Mouse (Mus musculus): ENCODE measurements around the gene Olfr142.
"Not testable (repeated sequence)": the region's sequence is repeated elsewhere in the genome, so short reads cannot be mapped to it uniquely, and the experiment has no call there.

Olfr142 gene

GRCm38 (mm10) chr2:90257492-90257891, at the start of gene Olfr142:
Olfr142 (minus strand) TSS chr2:90257592.
- in situ Hi-C loops (cut with MseI, MboI), result no loop called here

- in situ Hi-C loops (cut with MseI, MboI), result no loop called here
These were observed 35.3 kb upstream of the Olfr142 start, which contains the start of gene Olfr1272 for GRCm38 (mm10) chr2:90292741-90293140. Olfr1272 (minus strand) TSS chr2:90292841.

- in situ Hi-C loops (cut with MseI, MboI), result no loop called here
These were observed 13.5 kb upstream of the Olfr142 start, which contains the start of gene Olfr1271 for GRCm38 (mm10) chr2:90270932-90271331. Olfr1271 (minus strand) TSS chr2:90271032.

GRCm38 (mm10) chr2:90224393-90224792, 33.0 kb downstream of the Olfr142 start, which contains the start of gene Olfr1506:
Olfr1506 (minus strand) TSS chr2:90224493.
- in situ Hi-C loops (cut with MseI, MboI), result not testable (repeated sequence)
